Mouse (Mus musculus) limb, embryonic 15.5 days (tissue): ENCODE measurements around the gene C1ql3. TPM values are rescaled to one million over a fixed set of nuclear protein-coding genes. Genes with fewer than 3 reads are reported as not detected.

ENCODE experiments used
- polyA plus RNA-seq: library from polyadenylated mRNA; unstranded; fragments of >200 nt; fragmentation: Nextera tagmentation; extraction: Ambion mirVana; gene quantifications from 2 replicates; pipeline ENCODE4 v1.2.1, GENCODE M21; 2015

The C1ql3 gene
- polyA plus RNA-seq, 1 experiment from 2014 or later = 2.0 TPM

Other genes with a start within 250 kb of the C1ql3 start
- gene Pter, start 87.8 kb downstream of the C1ql3 start, polyA plus RNA-seq = 16.4 and 19.7 TPM in 2 replicates